Mouse (Mus musculus) retina, adult 2 months (tissue): ENCODE data around the gene Cflar.
"Not testable (repeated sequence)": the region's sequence is repeated elsewhere in the genome, so short reads cannot be mapped to it uniquely, and the experiment has no call there.

Source experiments
- DNase-seq: peaks from one replicate; pipeline ENCODE4 v3.0.0-alpha.2; 2012; ENCODE audit warnings: low read depth, low spot score

The Cflar gene

DNA sequence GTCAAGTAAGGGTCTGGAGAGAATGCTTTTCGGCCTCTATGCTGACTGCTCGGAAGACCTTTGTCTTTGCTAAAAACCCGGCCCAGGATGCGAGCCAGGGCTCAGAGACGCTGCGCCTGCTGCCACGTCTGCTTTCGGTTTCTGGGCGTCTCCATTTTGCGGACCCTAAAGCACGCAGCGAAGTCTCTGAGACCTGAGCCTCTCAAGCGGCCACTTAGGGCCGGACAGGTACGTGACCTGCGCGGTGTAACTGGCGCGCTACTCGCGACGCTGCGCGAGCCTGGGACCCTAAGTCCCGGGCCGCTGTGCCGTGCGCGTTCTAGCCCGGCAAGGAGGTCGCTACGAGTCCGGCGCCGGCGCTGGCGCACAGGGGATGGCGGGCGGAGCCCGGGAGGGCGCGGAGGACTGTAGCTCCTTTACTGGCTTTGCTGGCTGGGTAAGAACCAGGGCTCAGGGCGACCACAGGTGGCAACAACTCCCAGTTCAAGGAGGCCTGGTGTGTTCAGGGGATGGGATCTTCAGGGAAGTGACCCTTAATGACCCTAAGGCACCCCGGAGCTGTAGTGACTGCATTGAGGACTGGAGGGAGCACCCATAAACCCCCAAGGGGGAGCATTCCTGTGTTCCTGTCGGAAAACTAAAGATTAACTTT lies at the start of gene Cflar:
Gene Cflar (plus strand): TSS at position 144 of the 652 bp plus-strand sequence.
- no peak for DNase-seq

- not testable (repeated sequence) for DNase-seq
Observed at GRCm38 (mm10) chr1:58662671-58663070, 48.6 kb upstream of the Cflar start.

DNA sequence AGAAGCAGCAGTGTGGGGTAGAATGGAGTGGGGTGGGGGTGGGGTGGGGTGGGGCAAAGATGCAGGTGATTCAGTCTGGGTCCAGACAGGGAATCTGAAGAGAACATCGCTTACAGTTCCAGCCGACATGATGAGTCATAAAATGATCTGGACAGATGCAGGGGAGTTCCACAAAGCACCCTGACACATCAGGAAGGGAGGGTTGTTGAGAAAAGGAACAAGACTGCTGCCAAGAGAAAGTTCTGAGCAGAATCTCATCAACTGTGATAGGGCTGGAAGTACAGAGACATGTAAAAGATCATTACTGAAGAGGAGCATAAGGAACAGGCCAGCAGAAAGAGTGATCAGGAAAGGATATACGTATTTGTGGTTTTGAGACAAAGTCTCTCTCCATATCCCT lies 47.9 kb upstream of the Cflar start:
- not testable (repeated sequence) for DNase-seq

DNA sequence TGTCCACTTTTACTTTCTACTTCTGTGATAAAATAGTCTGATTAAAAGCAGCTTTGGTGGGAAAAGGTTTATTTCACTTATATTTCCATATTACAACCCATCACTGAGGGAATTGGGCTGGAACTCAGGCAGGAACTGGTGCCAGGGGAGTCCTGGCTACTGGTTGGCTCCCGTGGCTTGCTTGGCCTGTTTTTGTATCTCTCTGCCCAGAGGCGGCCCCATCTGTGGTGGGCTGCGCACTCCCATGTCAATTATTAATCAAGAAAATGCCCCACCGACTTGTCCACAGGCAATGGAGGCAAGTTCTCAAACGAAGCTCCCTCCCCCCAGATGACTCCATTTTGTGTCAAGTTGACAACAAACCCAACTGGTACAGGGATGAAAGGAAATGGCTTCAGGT lies 43.1 kb upstream of the Cflar start:
- DNase-seq: no peak

DNA sequence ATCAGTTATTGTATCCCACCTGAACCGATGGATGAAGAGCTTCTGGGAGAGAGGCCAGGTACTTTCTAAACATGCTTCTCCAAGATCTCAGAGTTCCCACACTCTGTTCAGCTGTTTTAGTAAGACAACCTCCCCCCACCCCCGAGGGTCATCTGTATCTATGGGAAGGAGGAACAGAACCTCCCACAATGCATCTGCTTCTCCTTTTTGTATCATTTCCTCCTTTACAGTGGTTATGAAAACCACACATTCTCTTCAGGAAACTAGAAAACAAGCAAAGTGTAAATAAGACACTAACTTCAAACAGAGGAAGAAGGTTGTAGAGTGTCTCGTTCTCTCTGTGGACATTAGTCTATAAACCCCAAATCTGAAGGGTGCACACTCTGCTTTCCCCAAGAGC lies 41.7 kb upstream of the Cflar start:
- not testable (repeated sequence) for DNase-seq

DNA sequence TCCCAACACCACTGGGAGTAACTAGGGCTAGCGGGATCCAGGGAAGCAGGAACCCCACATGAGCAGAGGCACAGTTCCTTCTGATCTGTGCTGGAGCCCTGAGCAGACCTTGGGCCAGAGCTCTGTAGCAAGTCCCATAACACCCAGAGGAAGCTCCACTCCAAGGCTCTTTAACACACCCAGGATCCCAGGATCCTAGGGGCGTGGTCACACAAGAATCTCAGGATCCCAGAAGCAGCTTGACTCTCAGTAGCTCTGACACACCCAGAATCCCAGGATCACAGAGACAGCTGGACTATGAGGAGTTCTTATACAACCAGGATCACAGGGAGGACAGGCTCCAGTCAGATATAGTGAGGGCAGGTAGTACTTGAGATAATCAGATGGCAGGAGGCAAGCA lies 39.2 kb upstream of the Cflar start:
- no peak for DNase-seq

DNA sequence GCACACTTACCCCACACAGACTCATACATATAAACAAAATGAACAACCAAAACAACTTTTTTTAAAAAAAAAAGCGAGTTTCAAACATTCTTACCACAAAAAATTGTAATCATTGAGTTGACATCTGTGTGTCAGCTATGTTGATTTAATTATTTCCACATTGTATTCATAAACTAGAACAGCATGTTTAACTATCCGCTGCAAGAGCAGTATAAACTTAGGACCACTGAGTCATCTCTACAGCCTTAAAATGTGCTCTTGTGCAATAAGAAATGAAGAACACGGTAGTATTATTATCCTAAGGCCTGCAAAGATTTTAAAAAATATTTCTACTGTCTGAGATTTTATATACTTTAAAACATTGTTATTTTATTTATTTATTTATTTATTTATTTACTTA lies 36.3 kb upstream of the Cflar start:
- DNase-seq: no peak

DNA sequence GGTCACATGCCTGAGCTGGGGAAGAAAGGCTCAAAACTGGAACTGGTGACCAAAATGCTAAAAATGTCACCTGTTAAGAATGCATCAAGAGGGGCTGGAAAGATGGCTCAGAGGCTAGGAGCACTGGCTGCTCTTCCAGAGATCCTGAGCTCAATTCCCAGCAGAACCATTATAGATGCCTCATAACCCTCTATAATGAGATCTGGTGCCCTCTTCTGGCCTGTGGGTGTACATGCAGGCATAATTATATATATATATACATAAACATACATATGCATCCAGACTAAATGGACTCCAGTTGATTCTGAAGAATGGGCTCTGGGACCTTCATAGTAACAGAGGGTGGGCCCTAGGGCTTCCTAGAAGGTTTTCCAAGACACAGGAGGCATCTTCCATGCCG lies 33.7 kb upstream of the Cflar start:
- DNase-seq: peak; percentile 40

DNA sequence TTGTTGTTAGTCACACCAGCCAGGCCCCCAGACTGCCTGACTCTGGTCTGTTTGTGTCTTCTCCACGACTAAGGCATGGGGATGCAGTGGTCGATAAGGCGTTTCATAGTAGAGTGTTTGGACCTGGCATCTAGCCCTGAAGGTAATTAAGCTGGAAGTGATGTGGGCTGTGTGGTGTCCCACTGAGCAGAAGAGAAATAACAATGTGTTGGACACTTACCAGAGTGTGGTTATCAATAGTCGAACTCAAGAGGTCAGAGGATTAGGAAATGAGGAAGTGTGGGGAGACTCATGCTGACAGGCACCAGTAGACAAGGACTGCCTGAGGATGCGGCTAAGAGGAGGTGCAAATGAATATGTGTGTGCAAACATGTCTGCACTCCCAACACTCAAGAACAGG lies 32.9 kb upstream of the Cflar start:
- DNase-seq: not testable (repeated sequence)

DNA sequence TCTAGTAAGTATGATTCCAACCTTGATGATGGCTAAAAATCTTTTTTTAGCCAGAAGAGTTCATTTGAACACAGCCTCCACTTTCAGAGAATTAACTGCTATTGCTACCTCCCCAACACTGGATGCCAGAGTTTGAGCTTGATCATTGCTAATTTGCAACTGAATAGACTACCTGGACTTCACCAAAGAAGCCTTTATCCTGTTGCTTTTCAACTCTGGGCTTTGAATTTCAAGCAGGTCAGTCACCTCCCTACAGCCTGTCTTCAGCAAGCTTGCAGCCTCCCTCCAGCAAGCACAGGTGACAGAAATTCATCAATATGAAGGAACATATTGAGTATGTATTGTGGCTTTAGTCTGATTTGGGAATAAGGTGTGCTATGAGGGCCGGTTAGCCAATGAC lies 21.9 kb upstream of the Cflar start:
- no peak for DNase-seq

DNA sequence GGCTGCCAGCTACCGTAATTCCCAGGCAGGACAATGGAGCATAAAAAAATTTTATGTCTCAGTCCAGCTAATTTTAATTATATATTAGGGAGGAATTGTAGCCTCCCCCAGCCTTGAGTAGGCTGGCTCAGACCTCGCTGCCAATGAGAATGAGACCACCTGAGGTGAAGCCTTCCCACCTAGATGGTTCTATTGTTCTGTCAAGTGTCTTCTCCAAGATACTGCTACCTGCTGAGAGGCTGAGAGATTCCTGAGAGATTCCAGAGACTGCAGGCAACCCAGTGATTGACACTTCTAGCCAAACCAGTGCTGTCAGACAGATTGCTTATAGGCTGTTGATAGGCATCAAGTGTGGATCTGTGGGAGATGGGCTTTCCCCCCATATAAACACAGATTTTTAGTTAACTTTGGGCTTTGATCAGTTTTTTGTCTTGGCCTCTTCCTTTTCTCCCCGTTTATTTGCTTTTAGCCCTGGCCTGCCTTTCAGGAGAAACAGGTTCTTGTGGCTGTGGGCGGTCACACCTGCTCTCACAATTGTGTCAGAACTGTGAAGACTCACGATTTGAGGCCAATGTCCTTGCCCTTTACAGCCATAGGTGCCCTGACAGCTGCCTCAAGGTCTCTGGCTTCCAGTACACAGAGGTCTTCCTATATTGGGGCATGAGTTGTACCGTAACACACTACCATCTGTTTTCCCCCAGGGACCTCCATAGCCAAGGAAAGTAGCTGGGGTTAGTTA lies 21.1 kb upstream of the Cflar start:
- no peak for DNase-seq

- DNase-seq: not testable (repeated sequence)
Observed at GRCm38 (mm10) chr1:58690834-58691488, 20.3 kb upstream of the Cflar start.

DNA sequence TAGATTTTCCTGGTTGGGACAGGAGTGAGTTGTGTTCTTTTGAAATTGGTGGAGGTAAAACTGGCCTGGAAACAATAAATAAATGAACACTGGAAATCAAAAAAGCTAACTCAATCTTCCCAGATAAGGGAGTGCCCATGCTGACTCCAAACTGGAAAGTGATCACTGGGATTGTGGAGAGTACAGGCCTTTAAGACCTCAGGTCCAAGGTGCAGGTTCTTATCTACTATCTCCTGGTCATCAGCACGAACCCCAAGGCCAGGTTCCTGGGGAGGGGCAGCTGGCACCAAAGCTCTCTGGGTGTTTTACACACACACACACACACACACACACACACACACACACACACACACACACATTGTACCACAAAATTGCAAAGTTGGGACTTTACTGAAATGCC lies 19.6 kb upstream of the Cflar start:
- DNase-seq: not testable (repeated sequence)

DNA sequence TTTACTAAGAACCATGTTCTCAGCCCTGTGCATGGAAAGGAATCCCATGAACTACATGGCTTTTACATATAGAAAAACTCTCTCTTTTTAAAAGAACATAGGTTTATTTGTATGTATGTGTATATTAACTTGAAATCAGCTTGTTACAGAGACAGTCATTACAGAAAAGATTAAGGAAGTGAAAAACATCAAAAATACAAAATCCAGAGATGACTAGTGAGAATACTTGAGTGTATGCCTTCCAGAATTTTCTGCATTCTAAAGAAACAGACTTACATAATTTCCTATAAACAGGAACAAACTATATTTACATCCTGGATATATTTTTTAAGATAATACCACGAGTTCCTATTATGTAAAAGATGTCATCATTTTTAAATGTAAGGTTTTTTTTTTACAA lies 17.6 kb upstream of the Cflar start:
- DNase-seq: no peak

DNA sequence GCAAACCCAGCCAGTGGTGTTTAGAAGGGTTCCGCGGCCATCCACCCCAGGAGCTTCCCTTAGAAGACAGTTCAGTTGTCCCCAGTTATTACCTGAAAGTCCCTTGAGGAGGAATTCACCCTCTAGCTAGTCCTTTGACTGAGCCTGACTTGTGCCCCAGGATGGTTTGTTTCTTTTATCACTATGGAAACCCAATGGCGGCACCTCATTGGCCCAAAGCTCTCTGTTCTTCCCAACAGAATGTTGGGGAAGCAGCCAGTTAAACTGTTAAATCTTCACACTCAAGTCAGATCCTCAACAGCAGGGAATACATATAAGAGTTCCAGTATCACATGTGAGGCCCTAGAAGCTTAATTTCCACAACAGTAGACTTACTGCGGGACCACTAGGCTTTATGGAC lies 15.5 kb upstream of the Cflar start, which contains the start of gene Als2cr12:
Gene Als2cr12 (minus strand): TSS at position 180 of the 400 bp plus-strand sequence.
- DNase-seq: not testable (repeated sequence)

DNA sequence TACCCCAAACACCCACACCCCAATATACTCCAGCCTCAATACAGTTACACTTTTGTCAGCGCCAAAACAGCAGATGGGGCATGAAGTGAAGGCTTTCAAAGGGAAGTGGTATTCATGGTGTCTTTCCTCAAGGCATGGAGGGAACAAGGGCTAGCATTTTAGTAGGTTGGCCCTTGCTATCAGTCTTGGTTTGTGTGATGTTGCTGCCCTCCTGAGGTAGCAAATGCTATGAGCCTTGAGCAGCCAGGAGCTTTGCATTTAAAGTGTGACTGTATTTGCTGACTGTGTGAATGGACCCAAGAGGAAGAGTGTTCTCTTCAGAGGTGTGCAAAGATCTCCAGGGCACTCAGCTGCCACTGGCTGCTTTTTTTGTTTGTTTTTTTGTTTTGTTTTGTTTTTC lies 13.7 kb upstream of the Cflar start:
- not testable (repeated sequence) for DNase-seq

GRCm38 (mm10) chr1:58698781-58699180 lies 12.5 kb upstream of the Cflar start:
- DNase-seq: no peak

DNA sequence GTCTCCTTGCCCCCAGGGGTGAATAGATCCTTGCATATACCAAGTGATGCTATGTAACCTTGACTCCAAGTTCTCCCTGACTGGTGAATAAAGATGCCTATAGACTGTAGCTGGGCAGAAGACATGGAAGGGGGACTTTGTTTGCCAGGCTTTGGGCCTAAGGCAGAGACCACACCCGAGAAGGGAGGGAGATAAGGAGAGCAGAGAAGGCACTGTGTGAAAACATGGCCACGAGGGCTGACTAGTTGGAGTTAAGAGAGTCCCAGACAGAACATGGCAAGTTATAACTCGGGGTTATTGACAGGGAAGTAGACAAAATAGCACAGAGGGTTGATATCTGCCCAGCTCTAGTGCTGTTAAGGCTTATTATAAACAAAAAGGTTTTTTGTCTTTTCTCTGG lies 11.3 kb upstream of the Cflar start:
- DNase-seq: no peak

DNA sequence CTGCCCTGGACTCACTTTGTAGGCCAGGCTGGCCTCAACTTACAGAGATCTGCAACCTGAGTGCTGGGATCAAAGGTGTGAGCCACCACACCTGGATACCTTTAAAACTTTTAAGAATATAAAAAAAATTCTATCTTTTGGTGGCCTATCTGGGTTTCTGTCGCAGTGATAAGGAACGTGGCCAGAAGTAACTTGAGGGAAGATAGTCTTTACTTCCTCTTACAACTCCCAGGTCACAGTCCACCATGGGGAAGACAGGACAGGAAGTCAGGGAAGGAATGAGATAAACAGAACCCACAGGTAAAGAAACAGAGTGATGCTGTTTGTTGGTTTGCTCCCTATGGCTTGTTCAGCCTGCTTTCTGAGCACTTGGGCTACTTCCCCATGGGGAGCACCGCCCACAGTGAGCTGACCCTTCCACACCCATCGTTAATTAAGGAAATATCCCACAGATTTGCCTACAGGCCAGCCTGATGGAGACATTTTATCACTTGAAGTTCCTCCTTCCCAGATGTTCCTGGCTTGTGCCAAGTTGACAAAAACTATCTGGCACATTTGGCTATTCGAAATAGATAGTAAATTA lies 10.6 kb upstream of the Cflar start:
- DNase-seq: not testable (repeated sequence)

DNA sequence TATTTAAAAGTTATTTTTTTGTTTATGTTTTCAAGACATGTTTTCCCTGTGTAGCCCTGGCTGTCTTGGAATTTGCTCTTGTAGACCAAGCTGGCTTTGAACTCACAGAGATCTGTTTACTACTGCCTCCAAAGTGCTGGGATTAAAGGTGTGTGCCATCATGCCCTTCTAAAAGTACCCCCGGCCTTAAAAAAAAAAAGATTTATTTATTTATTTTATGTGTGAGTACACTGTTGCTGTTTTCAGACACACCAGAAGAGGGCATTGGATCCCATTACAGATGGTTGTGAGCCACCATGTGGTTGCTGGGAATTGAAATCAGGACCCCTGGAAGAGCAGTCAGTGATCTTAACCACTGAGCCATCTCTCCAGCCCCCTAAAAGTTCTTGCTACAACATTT lies 1.3 kb upstream of the Cflar start:
- not testable (repeated sequence) for DNase-seq

DNA sequence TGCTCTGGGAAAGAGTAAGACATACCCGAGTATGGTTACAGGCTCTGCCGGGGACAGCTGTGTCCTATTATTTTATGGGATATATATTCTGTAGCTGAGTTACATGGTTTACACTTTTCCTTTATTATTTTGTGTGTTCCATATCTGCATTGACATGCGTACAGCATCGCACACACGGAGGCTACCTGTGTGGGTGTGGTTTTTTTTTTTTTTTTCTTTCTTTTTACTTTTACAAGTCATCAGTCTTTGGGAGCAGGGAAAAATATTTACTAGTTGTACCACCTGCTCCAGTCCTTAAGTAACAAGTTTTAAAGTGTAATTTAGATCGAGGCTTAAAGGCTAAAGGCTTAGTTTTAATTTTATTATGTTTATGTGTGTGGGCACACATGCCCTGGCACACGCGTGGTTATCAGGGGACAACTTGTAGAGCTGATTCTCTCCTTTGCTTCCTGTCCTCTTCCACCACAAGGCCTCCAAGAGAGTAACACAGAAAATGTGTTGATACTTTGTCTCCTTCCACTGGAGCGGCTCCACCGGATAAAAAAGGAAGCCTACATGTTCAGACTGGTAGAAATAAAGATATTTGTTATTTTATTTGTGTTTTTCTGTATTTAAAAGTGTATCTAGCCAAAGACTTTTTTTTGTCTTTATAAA lies 470 bp upstream of the Cflar start:
- DNase-seq: no peak
